Mouse (Mus musculus) heart, embryonic 15.5 days (tissue): ENCODE measurements around the gene Prss50. TPM values are rescaled to one million over a fixed set of nuclear protein-coding genes. Genes with fewer than 3 reads are reported as not detected.

Experiments used
- ATAC-seq: fragments of 200-750 bp; cut with Nextera tagmentation; replicated peaks from 2 replicates; pipeline ENCODE4 v1.8.0; 2017; ENCODE audit warnings: low read depth, moderate TSS enrichment; ENCODE audit not compliant: insufficient number of reproducible peaks, insufficient read depth, low FRiP score
- H3K27ac ChIP-seq: fragments of 300-500 bp; sonication (generic); 2 replicates; pipeline ENCODE4 v1.5.1; 2015; ENCODE audit warnings: mild to moderate bottlenecking, inconsistent platforms
- H3K27me3 ChIP-seq: fragments of 300-500 bp; sonication (generic); 2 replicates; pipeline ENCODE4 v1.6.1; 2015; ENCODE audit warnings: inconsistent platforms
- H3K36me3 ChIP-seq: fragments of 300-500 bp; sonication (generic); 2 replicates; pipeline ENCODE4 v1.6.1; 2015; ENCODE audit warnings: mild to moderate bottlenecking, inconsistent platforms
- H3K4me1 ChIP-seq: fragments of 300-500 bp; sonication (generic); replicated peaks from 2 replicates; pipeline ENCODE4 v1.6.1; 2015; ENCODE audit warnings: inconsistent platforms
- H3K4me2 ChIP-seq: fragments of 300-500 bp; sonication (generic); 2 replicates; pipeline ENCODE4 v1.6.1; 2015; ENCODE audit warnings: inconsistent platforms, mild to moderate bottlenecking, moderate library complexity
- H3K4me3 ChIP-seq: fragments of 300-500 bp; sonication (generic); 2 replicates; pipeline ENCODE4 v1.5.1; 2015; ENCODE audit warnings: mild to moderate bottlenecking, inconsistent platforms
- H3K9ac ChIP-seq: fragments of 300-500 bp; sonication (generic); 2 replicates; pipeline ENCODE4 v1.6.1; 2015; ENCODE audit warnings: mild to moderate bottlenecking, inconsistent platforms
- H3K9me3 ChIP-seq: fragments of 300-500 bp; sonication (generic); replicated peaks from 2 replicates; pipeline ENCODE4 v1.6.1; 2016; ENCODE audit warnings: inconsistent platforms
- WGBS: fragments of 180-500 bp; shearing (Covaris S2); methylation state at CpG from one replicate; pipeline ENCODE4 v1.1.7; 2015; ENCODE audit warnings: mixed read lengths; 5-methylcytosine and 5-hydroxymethylcytosine counted together
- polyA plus RNA-seq: library from polyadenylated mRNA; unstranded; fragments of >200 nt; fragmentation: Nextera tagmentation; extraction: Ambion mirVana; gene quantifications from 2 replicates; pipeline ENCODE4 v1.2.1, GENCODE M21; 2015

Gene Prss50
- polyA plus RNA-seq, 1 experiment from 2014 or later, result not detected

GRCm38 (mm10) chr9:110875288-110875695, 17.5 kb downstream of the Prss50 start:
- H3K27me3 ChIP-seq, result peaks cover 27% of the 10 kb centered on the region
- H3K4me3 ChIP-seq, result no peak overlapping the region
- H3K4me2 ChIP-seq, result no peak overlapping the region
- H3K36me3 ChIP-seq, result no peaks in the 10 kb centered on the region
- no peak overlapping the region for H3K9ac ChIP-seq
- ATAC-seq, result no peak
- 30% methylated on average over 6 of the region's 6 CpGs for WGBS
- H3K9me3 ChIP-seq, result no peaks in the 10 kb centered on the region
- no peak overlapping the region for H3K27ac ChIP-seq
- H3K4me1 ChIP-seq, result peaks cover 41% of the 10 kb centered on the region

DNA sequence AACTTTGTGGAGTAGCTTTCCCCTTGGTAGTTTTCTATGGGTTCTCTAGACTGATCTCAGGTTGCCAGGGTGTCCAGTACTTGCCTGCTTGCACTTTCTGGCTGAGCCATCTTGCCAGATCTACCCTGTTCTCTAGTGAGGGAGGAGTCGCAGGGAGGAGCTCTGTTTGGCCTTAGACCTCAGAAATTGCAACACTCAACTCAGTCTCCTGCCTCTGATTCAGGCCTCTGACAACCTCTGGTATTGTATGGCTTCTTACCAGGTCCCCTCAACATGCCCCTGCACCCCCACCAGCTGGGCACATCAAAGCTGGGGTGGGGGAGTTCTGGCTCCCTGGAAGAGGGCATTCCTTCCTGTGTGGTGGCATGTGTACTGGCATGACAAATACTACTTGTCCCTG, 19.6 kb downstream of the Prss50 start:
- ATAC-seq, result no peak
- WGBS, result 81% methylated on average over 1 of the region's 1 CpGs
- Histone ChIP-seq H3K4me2 (no peak overlapping the region), H3K9me3 (no peaks in the 10 kb centered on the region), H3K36me3 (no peaks in the 10 kb centered on the region), H3K27ac (peak overlapping the region; percentile 52), H3K4me1 (peaks cover 47% of the 10 kb centered on the region), H3K9ac (no peak overlapping the region), H3K4me3 (no peak overlapping the region), H3K27me3 (peaks cover 29% of the 10 kb centered on the region)

- Histone ChIP-seq H3K4me1 (peaks cover 47% of the 10 kb centered on the region), H3K36me3 (no peaks in the 10 kb centered on the region), H3K9me3 (no peaks in the 10 kb centered on the region), H3K4me3 (no peak overlapping the region), H3K4me2 (peak overlapping the region; percentile 22; the same call in 1 of the 2 replicates), H3K9ac (no peak overlapping the region), H3K27me3 (peaks cover 24% of the 10 kb centered on the region), H3K27ac (peak overlapping the region; percentile 52)
- WGBS, result 50% methylated on average over 5 of the region's 5 CpGs
- ATAC-seq, result peak; percentile 73
Observed at GRCm38 (mm10) chr9:110877888-110878287, 20.1 kb downstream of the Prss50 start.

- Histone ChIP-seq H3K27me3 (peaks cover 9% of the 10 kb centered on the region), H3K4me2 (peak within 1 kb of the TSS; percentile 89), H3K4me1 (peaks cover 38% of the 10 kb centered on the region), H3K27ac (peak within 1 kb of the TSS; percentile 76), H3K36me3 (no peaks in the 10 kb centered on the region), H3K4me3 (peak within 1 kb of the TSS; percentile 60), H3K9ac (peak within 1 kb of the TSS; percentile 64), H3K9me3 (no peaks in the 10 kb centered on the region)
- ATAC-seq, result 0 out of 2 replicates have a peak, but pooled peaks have one; percentile 20
- 17% methylated on average over 12 of the region's 12 CpGs for WGBS
Observed at GRCm38 (mm10) chr9:110879191-110879920, 21.6 kb downstream of the Prss50 start, which contains the start of gene Als2cl. TSS of gene Als2cl (plus strand) at chr9:110879870.

DNA sequence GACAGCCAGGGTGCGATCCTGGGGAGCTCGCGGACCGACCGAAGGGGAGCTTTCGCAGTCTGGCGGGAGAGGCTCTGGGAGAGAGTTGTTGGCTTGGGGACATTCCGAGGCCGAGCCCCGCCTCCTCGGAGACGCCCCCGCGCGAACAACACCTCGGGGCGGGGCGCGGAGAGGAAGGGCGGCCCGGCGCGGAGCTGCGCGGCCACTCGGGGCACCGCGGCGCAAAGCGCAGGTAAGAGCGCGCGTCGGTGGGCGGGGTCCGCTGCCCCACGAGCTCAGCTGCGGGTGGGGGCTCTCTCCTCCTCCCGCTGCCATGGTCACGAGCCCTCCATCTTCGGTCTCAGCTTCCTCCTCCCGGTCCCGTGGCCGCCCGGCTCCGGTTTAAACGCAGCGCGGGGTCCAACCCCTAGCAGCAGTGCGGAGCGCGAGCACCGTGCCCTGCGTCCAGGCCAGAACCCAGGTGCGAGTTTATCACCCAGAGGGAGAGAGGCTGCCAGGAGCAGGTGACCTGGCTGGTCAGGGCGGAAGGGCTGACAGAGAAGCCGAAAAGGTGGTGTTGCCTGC, 22.3 kb downstream of the Prss50 start, which contains the start of gene Tmie:
TSS of gene Tmie (minus strand) at position 116 of the 564 bp plus-strand sequence.
- Histone ChIP-seq H3K27ac (peak within 1 kb of the TSS; percentile 76), H3K4me1 (peaks cover 36% of the 10 kb centered on the region), H3K4me3 (peak within 1 kb of the TSS; percentile 60), H3K9me3 (no peaks in the 10 kb centered on the region), H3K27me3 (peaks cover 9% of the 10 kb centered on the region), H3K4me2 (peak within 1 kb of the TSS; percentile 89), H3K36me3 (no peaks in the 10 kb centered on the region), H3K9ac (peak within 1 kb of the TSS; percentile 64)
- ATAC-seq, result peak; percentile 74
- under 1% methylated on average over 56 of the region's 57 CpGs for WGBS

- WGBS, result 74% methylated on average over 4 of the region's 4 CpGs
- Histone ChIP-seq H3K4me2 (peak overlapping the region; percentile 89), H3K9me3 (no peaks in the 10 kb centered on the region), H3K27ac (no peak overlapping the region), H3K27me3 (peaks cover 9% of the 10 kb centered on the region), H3K4me1 (peaks cover 36% of the 10 kb centered on the region), H3K9ac (0 out of 2 replicates have a peak overlapping the region, but pooled peaks have one; percentile 64), H3K4me3 (peak overlapping the region; percentile 60), H3K36me3 (no peaks in the 10 kb centered on the region)
- ATAC-seq, result no peak
Observed at GRCm38 (mm10) chr9:110880772-110881171, 23.0 kb downstream of the Prss50 start.

- no peaks in the 10 kb centered on the region for H3K36me3 ChIP-seq
- no peak overlapping the region for H3K4me3 ChIP-seq
- H3K4me1 ChIP-seq, result peaks cover 36% of the 10 kb centered on the region
- H3K27ac ChIP-seq, result no peak overlapping the region
- WGBS, result 69% methylated on average over 7 of the region's 7 CpGs
- H3K27me3 ChIP-seq, result peaks cover 9% of the 10 kb centered on the region
- no peak for ATAC-seq
- H3K4me2 ChIP-seq, result no peak overlapping the region
- no peak overlapping the region for H3K9ac ChIP-seq
- H3K9me3 ChIP-seq, result no peaks in the 10 kb centered on the region
Observed at GRCm38 (mm10) chr9:110881953-110882352, 24.2 kb downstream of the Prss50 start.

DNA sequence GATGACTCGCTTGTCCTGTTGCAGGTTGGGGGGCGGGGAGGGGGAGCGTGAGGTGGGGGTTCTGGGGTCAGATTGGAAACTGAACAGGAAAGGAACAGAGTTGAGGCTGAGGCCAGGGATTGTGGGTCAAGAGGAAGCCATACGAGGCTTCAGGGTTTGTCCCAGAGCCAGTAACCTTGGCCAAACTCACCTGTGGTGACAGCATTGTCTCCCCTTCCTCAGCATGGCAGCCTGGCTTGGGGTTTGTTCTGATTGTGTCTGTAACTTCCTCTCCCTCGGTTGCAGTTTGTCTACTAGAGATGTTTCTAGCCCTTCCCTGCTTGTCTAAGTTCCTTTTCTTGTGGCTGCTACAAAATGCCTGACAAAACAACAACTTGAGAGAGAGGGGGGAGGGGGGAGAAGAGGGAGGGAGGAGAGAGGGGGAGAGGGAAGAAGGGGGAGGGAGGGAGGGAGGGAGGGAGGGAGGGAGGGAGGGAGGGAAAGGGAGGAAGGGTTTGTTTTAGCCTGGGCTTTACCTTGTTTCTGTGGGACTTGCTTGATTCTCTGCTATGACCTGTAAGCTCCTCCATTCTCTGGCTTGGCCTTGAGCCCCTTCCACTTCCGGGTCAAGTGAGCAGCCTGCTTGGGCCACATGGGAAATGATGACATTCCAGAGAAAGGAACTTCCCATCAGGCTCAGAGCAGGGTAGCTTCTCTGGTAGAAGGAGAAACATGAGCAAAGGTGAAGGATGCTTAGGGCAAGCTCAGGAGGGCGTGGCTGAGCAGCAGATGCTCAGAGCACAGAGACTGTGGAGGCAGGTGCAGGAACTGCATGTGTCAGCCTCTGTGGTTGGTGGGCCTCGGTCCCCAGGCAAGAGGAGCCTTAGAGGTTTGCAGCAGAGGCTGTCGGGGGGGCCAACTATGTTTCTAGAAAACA, 29.9 kb downstream of the Prss50 start:
- ATAC-seq, result no peak
- Histone ChIP-seq H3K27me3 (no peaks in the 10 kb centered on the region), H3K9me3 (no peaks in the 10 kb centered on the region), H3K4me3 (no peak overlapping the region), H3K4me1 (peaks cover 11% of the 10 kb centered on the region), H3K36me3 (no peaks in the 10 kb centered on the region), H3K27ac (no peak overlapping the region), H3K9ac (no peak overlapping the region), H3K4me2 (no peak overlapping the region)
- WGBS, result 69% methylated on average over 9 of the region's 9 CpGs

- Histone ChIP-seq H3K4me1 (peaks cover 11% of the 10 kb centered on the region), H3K27me3 (no peaks in the 10 kb centered on the region), H3K4me3 (no peak overlapping the region), H3K36me3 (no peaks in the 10 kb centered on the region), H3K9ac (no peak overlapping the region), H3K9me3 (no peaks in the 10 kb centered on the region), H3K27ac (no peak overlapping the region), H3K4me2 (no peak overlapping the region)
- ATAC-seq, result no peak
- WGBS, result 86% methylated on average over 14 of the region's 14 CpGs
Observed at GRCm38 (mm10) chr9:110888935-110889334, 31.2 kb downstream of the Prss50 start.

GRCm38 (mm10) chr9:110890026-110890783, 32.4 kb downstream of the Prss50 start:
- WGBS, result 18% methylated on average over 21 of the region's 21 CpGs
- Histone ChIP-seq H3K27me3 (no peaks in the 10 kb centered on the region), H3K27ac (no peak overlapping the region)

More at GRCm38 (mm10) chr9:110890026-110890783, 32.4 kb downstream of the Prss50 start:
- H3K9me3 ChIP-seq, result no peaks in the 10 kb centered on the region
- no peak for ATAC-seq
- no peaks in the 10 kb centered on the region for H3K36me3 ChIP-seq
- H3K9ac ChIP-seq, result no peak overlapping the region
- no peak overlapping the region for H3K4me3 ChIP-seq
- H3K4me1 ChIP-seq, result peaks cover 11% of the 10 kb centered on the region
- no peak overlapping the region for H3K4me2 ChIP-seq
